In genomic region chr14:20179731-20180280, GRCm38 (mm10) we compare ENCODE assay signal across 8 mouse cellular contexts. TPM values are rescaled to one million over a fixed set of nuclear protein-coding genes. Genes with fewer than 3 reads are reported as not detected.
DNase-seq lines count a peak whose midpoint lies in the region; ATAC-seq lines count a peak whose summit lies in the region.

No protein-coding gene starts in this region.

- H3K27ac ChIP-seq in kidney, embryonic 15.5 days, result no peak overlapping the region
- no peak overlapping the region for H3K27ac ChIP-seq in brown adipose tissue, adult 24 weeks (replicated peaks; ENCODE audit: low read depth, low read length)
- H3K27ac ChIP-seq in hindbrain, embryonic 15.5 days (replicated peaks), result no peak overlapping the region
- H3K27ac ChIP-seq in midbrain, embryonic 15.5 days, result no peak overlapping the region

- H3K9ac ChIP-seq in kidney, embryonic 15.5 days, result peak overlapping the region; percentile 42; the same call in 1 of the 2 replicates
- no peak overlapping the region for H3K9ac ChIP-seq in hindbrain, embryonic 15.5 days
- H3K9ac ChIP-seq in midbrain, embryonic 15.5 days, result no peak overlapping the region

- peak overlapping the region; percentile 67 for H3K4me3 ChIP-seq in kidney, embryonic 15.5 days (replicated peaks)
- H3K4me3 ChIP-seq in brown adipose tissue, adult 24 weeks (ENCODE audit: insufficient read depth, low read depth, low read length), result peak overlapping the region; percentile 69
- no peak overlapping the region for H3K4me3 ChIP-seq in hindbrain, embryonic 15.5 days
- H3K4me3 ChIP-seq in midbrain, embryonic 15.5 days, result no peak overlapping the region

- peak overlapping the region; percentile 91 for H3K4me2 ChIP-seq in kidney, embryonic 15.5 days
- H3K4me2 ChIP-seq in hindbrain, embryonic 15.5 days, result peak overlapping the region; percentile 95
- H3K4me2 ChIP-seq in midbrain, embryonic 15.5 days, result peak overlapping the region; percentile 94; the same call in 1 of the 2 replicates

- no peaks in the 10 kb centered on the region for H3K27me3 ChIP-seq in kidney, embryonic 15.5 days
- H3K27me3 ChIP-seq in hindbrain, embryonic 15.5 days, result peaks cover 9% of the 10 kb centered on the region
- H3K27me3 ChIP-seq in midbrain, embryonic 15.5 days (replicated peaks), result peaks cover 14% of the 10 kb centered on the region; the same call in 1 of the 2 replicates

- H3K4me1 ChIP-seq in kidney, embryonic 15.5 days, result peaks cover 58% of the 10 kb centered on the region
- H3K4me1 ChIP-seq in brown adipose tissue, adult 24 weeks (ENCODE audit: control insufficient read depth, insufficient read depth, insufficient read length, low read length), result no peaks in the 10 kb centered on the region
- H3K4me1 ChIP-seq in hindbrain, embryonic 15.5 days (replicated peaks), result peaks cover 11% of the 10 kb centered on the region
- H3K4me1 ChIP-seq in midbrain, embryonic 15.5 days, result peaks cover 13% of the 10 kb centered on the region

- no peak for ATAC-seq in kidney, embryonic 15.5 days (replicated peaks; ENCODE audit: low FRiP score)
- ATAC-seq in hindbrain, embryonic 15.5 days (ENCODE audit: low FRiP score, low read depth), result no peak
- no peak for ATAC-seq in midbrain, embryonic 15.5 days (replicated peaks)

- H3K36me3 ChIP-seq in kidney, embryonic 15.5 days, result no peaks in the 10 kb centered on the region
- H3K36me3 ChIP-seq in hindbrain, embryonic 15.5 days, result no peaks in the 10 kb centered on the region
- no peaks in the 10 kb centered on the region for H3K36me3 ChIP-seq in midbrain, embryonic 15.5 days (replicated peaks)

- no peaks in the 10 kb centered on the region for H3K9me3 ChIP-seq in kidney, embryonic 15.5 days (replicated peaks)
- no peaks in the 10 kb centered on the region for H3K9me3 ChIP-seq in hindbrain, embryonic 15.5 days
- no peaks in the 10 kb centered on the region for H3K9me3 ChIP-seq in midbrain, embryonic 15.5 days

- DNase-seq in kidney, adult 18-20 months, result no peak
- DNase-seq in adipocyte (ENCODE audit: low spot score), result no peak
- DNase-seq in right cerebral cortex, adult 2 months (ENCODE audit: low spot score in 2 of 2), result no peak
- DNase-seq in thymus, postnatal 4 days, result no peak

- WGBS in kidney, embryonic 15.5 days, result 64% methylated on average over 5 of the region's 5 CpGs
- WGBS in hindbrain, embryonic 15.5 days, result 72% methylated on average over 5 of the region's 5 CpGs
- 76% methylated on average over 5 of the region's 5 CpGs for WGBS in midbrain, embryonic 15.5 days

RNA-seq across cellular contexts. Expression of gene Kcnk5, which starts 1.8 kb away (rescaled TPM):
- 15.8 and 17.3 TPM in 2 replicates for polyA plus RNA-seq in kidney, embryonic 15.5 days (2015; fragmentation: Nextera tagmentation; extraction: Ambion mirVana)
- 0.54 and 0.59 TPM in 2 replicates for polyA plus RNA-seq in brown adipose tissue, adult 24 weeks (2012; ENCODE audit: insufficient read depth, insufficient read length, missing spikeins)
- polyA plus RNA-seq in hindbrain, embryonic 15.5 days (2015; fragmentation: Nextera tagmentation; extraction: Ambion mirVana), result 1.3 and 1.9 TPM in 2 replicates
- 1.1 and 1.3 TPM in 2 replicates for polyA plus RNA-seq in midbrain, embryonic 15.5 days (2015; fragmentation: Nextera tagmentation; extraction: Ambion mirVana)

RNA-seq across cellular contexts. Expression of gene Saysd1, which starts 41.5 kb away (rescaled TPM):
- 11.1 and 12.3 TPM in 2 replicates for polyA plus RNA-seq in kidney, embryonic 15.5 days (2015; fragmentation: Nextera tagmentation; extraction: Ambion mirVana)
- 2.5 and 3.7 TPM in 2 replicates for polyA plus RNA-seq in brown adipose tissue, adult 24 weeks (2012; ENCODE audit: insufficient read depth, insufficient read length, missing spikeins)
- polyA plus RNA-seq in hindbrain, embryonic 15.5 days (2015; fragmentation: Nextera tagmentation; extraction: Ambion mirVana), result 12.0 and 12.1 TPM in 2 replicates
- polyA plus RNA-seq in midbrain, embryonic 15.5 days (2015; fragmentation: Nextera tagmentation; extraction: Ambion mirVana), result 12.6 and 13.3 TPM in 2 replicates

Comparison
In these comparisons a context has a peak if more than half of its experiments do, and no peak if none do; other contexts are left out.
1. H3K4me3 ChIP-seq: peak in kidney, embryonic 15.5 days (single experiment) and brown adipose tissue, adult 24 weeks (single experiment); none in hindbrain, embryonic 15.5 days (single experiment) and midbrain, embryonic 15.5 days (single experiment).
2. Peak in every context shown above with its lines, with median percentiles within 50 percentile points of each other: H3K4me2 ChIP-seq.